8 mouse cellular contexts compared by ENCODE assay signal in genomic region chr11:75254252-75254912, GRCm38 (mm10).
DNase-seq lines count a peak whose midpoint lies in the region; ATAC-seq lines count a peak whose summit lies in the region.

No protein-coding gene starts in this region.

- 54% methylated on average over 13 of the region's 13 CpGs for WGBS in limb, embryonic 13.5 days
- WGBS in limb, embryonic 10.5 days: 65% methylated on average over 13 of the region's 13 CpGs
- 49% methylated on average over 13 of the region's 13 CpGs for WGBS in heart, embryonic 13.5 days
- 26% methylated on average over 13 of the region's 13 CpGs for WGBS in large intestine, adult 2 months

- no peak overlapping the region for H3K4me2 ChIP-seq in limb, embryonic 13.5 days (replicated peaks)
- H3K4me2 ChIP-seq in heart, embryonic 13.5 days: peak overlapping the region; percentile 40

- H3K27me3 ChIP-seq in limb, embryonic 13.5 days: no peaks in the 10 kb centered on the region
- H3K27me3 ChIP-seq in limb, embryonic 10.5 days (ENCODE audit: low read depth, poor library complexity, severe bottlenecking): no peaks in the 10 kb centered on the region
- no peaks in the 10 kb centered on the region for H3K27me3 ChIP-seq in heart, embryonic 13.5 days (replicated peaks)

- 0 out of 2 replicates have a peak overlapping the region, but pooled peaks have one; percentile 16 for H3K27ac ChIP-seq in limb, embryonic 13.5 days
- no peak overlapping the region for H3K27ac ChIP-seq in limb, embryonic 10.5 days
- H3K27ac ChIP-seq in heart, embryonic 13.5 days (replicated peaks): peak overlapping the region; percentile 39

- DNase-seq in limb, embryonic 10.5 days (ENCODE audit: low spot score): no peak
- peak; percentile 51 for DNase-seq in c-Kit-positive CD71-negative TER-119-negative erythroid progenitor cells, embryonic 14.5 days (ENCODE audit: low read depth)
- DNase-seq in large intestine, adult 2 months (ENCODE audit: low read depth, low spot score): peak; percentile 44
- peak; percentile 61 for DNase-seq in thymus, postnatal 0 days (ENCODE audit: low spot score)
- no peak for DNase-seq in cerebellum, adult 11-12 months

- peaks cover 8% of the 10 kb centered on the region for H3K4me1 ChIP-seq in limb, embryonic 13.5 days
- peaks cover 32% of the 10 kb centered on the region for H3K4me1 ChIP-seq in limb, embryonic 10.5 days
- H3K4me1 ChIP-seq in heart, embryonic 13.5 days: peaks cover 52% of the 10 kb centered on the region

- no peaks in the 10 kb centered on the region for H3K36me3 ChIP-seq in limb, embryonic 13.5 days
- no peaks in the 10 kb centered on the region for H3K36me3 ChIP-seq in limb, embryonic 10.5 days
- no peaks in the 10 kb centered on the region for H3K36me3 ChIP-seq in heart, embryonic 13.5 days

- ATAC-seq in limb, embryonic 13.5 days (ENCODE audit: low FRiP score, low read depth): peak; percentile 24; the same call in 1 of the 2 replicates
- ATAC-seq in heart, embryonic 13.5 days (ENCODE audit: extremely low read depth, insufficient number of reproducible peaks, low FRiP score, low TSS enrichment): no peak
- peak; percentile 76 for ATAC-seq in megakaryocyte, adult 5-6 weeks (ENCODE audit: poor library complexity, severe bottlenecking)

- H3K9ac ChIP-seq in limb, embryonic 13.5 days: no peak overlapping the region
- H3K9ac ChIP-seq in heart, embryonic 13.5 days: peak overlapping the region; percentile 61

- H3K9me3 ChIP-seq in limb, embryonic 13.5 days: no peaks in the 10 kb centered on the region
- H3K9me3 ChIP-seq in limb, embryonic 10.5 days (replicated peaks): no peaks in the 10 kb centered on the region
- H3K9me3 ChIP-seq in heart, embryonic 13.5 days: no peaks in the 10 kb centered on the region

- H3K4me3 ChIP-seq in limb, embryonic 13.5 days: no peak overlapping the region
- H3K4me3 ChIP-seq in limb, embryonic 10.5 days: no peak overlapping the region
- H3K4me3 ChIP-seq in heart, embryonic 13.5 days: no peak overlapping the region

Comparison
In these comparisons a context has a peak if more than half of its experiments do, and no peak if none do; other contexts are left out.
1. DNase-seq: peak in c-Kit-positive CD71-negative TER-119-negative erythroid progenitor cells, embryonic 14.5 days (single experiment), large intestine, adult 2 months (single experiment) and thymus, postnatal 0 days (single experiment); none in limb, embryonic 10.5 days (single experiment) and cerebellum, adult 11-12 months (single experiment).